Mouse (Mus musculus): ENCODE measurements around the gene Tln2.

DNA sequence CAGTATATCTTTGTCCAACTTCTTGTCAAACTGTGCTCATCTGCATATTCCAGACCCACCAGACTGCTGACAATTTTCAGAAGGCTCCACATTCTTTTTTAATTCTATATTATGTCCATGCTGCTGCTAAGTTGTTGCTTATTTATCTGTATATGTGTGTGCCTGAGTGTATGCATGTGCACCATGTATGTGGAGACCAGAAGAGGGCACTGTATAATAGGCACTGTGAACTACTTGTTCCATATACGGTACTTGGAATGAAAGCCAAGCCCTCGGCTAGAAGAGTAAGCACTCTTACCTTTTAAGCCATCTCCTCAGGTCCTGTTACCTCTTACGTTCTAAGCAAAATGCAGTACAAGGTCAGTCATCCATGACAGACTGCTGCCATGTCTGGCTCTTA, 274.0 kb downstream of the Tln2 start:
- no peak for TF ChIP-seq MAFK (IDR thresholded peaks at IDR 0.05; ENCODE audit: insufficient read depth, low read depth, low read length)
- no peak for TF ChIP-seq ZNF384 (IDR thresholded peaks at IDR 0.05; ENCODE audit: low read depth, low read length)
- TF ChIP-seq HCFC1 (IDR thresholded peaks at IDR 0.05; ENCODE audit: borderline replicate concordance, insufficient read depth, low read length) = no peak

Data from ES-E14 (cell line).